Mouse (Mus musculus) C2C12 (cell line): ENCODE data around the gene Aqp1. TPM values are rescaled to one million over a fixed set of nuclear protein-coding genes. Genes with fewer than 3 reads are reported as not detected.
A peak's percentile ranks its signal among the peaks of the same experiment; 100 is the strongest.

Experiments used
- H3K27me3 ChIP-seq: one replicate; pipeline ENCODE4 v1.6.1; 2011; ENCODE audit not compliant: control insufficient read depth, insufficient read depth, insufficient read length
- H3K36me3 ChIP-seq: one replicate; pipeline ENCODE4 v1.6.1; 2011; ENCODE audit not compliant: control insufficient read depth, insufficient read depth
- H3K4me3 ChIP-seq: one replicate; pipeline ENCODE4 v1.5.1; 2011; ENCODE audit warnings: mild to moderate bottlenecking, control low read depth; ENCODE audit not compliant: poor library complexity, insufficient read depth, severe bottlenecking
- H3K79me2 ChIP-seq: one replicate; pipeline ENCODE4 v1.6.1; 2011; ENCODE audit not compliant: control insufficient read depth, insufficient read depth
- H3K79me3 ChIP-seq: one replicate; pipeline ENCODE4 v1.6.1; 2011; ENCODE audit warnings: low read depth, control low read depth
- H3ac ChIP-seq: one replicate; pipeline ENCODE3; 2011; ENCODE audit warnings: low read depth; ENCODE audit not compliant: control insufficient read depth, insufficient read length
- CEBPB ChIP-seq: IDR thresholded peaks from one replicate; pipeline ENCODE4 v1.6.1; 2011; ENCODE audit warnings: low read depth, mild to moderate bottlenecking, control low read depth, moderate library complexity
- CTCF ChIP-seq: IDR thresholded peaks from one replicate; pipeline ENCODE4 v1.5.1; 2011; ENCODE audit not compliant: control insufficient read depth, insufficient read depth, insufficient read length
- FOSL1 ChIP-seq: IDR thresholded peaks from one replicate; pipeline ENCODE4 v1.8.0; 2011; ENCODE audit warnings: mild to moderate bottlenecking, low read length; ENCODE audit not compliant: poor library complexity, insufficient read depth, severe bottlenecking
- MAX ChIP-seq: IDR thresholded peaks from one replicate; pipeline ENCODE4 v1.6.1; 2011; ENCODE audit warnings: mild to moderate bottlenecking, control low read depth
- MYOD1 ChIP-seq: IDR thresholded peaks from one replicate; pipeline ENCODE4 v1.6.1; 2011; ENCODE audit warnings: low read depth; ENCODE audit not compliant: control insufficient read depth, insufficient read length
- MYOG ChIP-seq: IDR thresholded peaks from one replicate; pipeline ENCODE4 v1.6.1; 2011; ENCODE audit not compliant: control insufficient read depth, insufficient read length; ENCODE audit errors: extremely low read depth
- USF1 ChIP-seq: IDR thresholded peaks from one replicate; pipeline ENCODE4 v1.6.1; 2011; ENCODE audit warnings: low read depth, mild to moderate bottlenecking, control low read depth, moderate library complexity
- polyA plus RNA-seq: library from polyadenylated mRNA; unstranded; fragments of >200 nt; fragmentation: generic; extraction: Trizol; gene quantifications from one replicate; pipeline ENCODE4 v1.2.1, GENCODE M21; 2012; ENCODE audit warnings: missing spikeins

Gene Aqp1
- polyA plus RNA-seq, 1 experiment = 206 TPM

GRCm38 (mm10) chr6:55332773-55333109 is 3.5 kb upstream of the Aqp1 start:
- TF ChIP-seq FOSL1 = no peak
- no peak for TF ChIP-seq MAX
- no peak for TF ChIP-seq MYOG
- no peak for TF ChIP-seq CEBPB
- TF ChIP-seq USF1 = no peak
- no peak for TF ChIP-seq MYOD1
- no peak for TF ChIP-seq CTCF
- H3K79me3 ChIP-seq = peaks cover 10% of the 10 kb centered on the region
- peaks cover 15% of the 10 kb centered on the region for H3K79me2 ChIP-seq

GRCm38 (mm10) chr6:55337242-55337641 is 1.0 kb downstream of the Aqp1 start:
- Histone ChIP-seq H3K36me3 (peaks cover 16% of the 10 kb centered on the region), H3K27me3 (no peaks in the 10 kb centered on the region), H3ac (peak overlapping the region; percentile 83), H3K79me2 (peaks cover 58% of the 10 kb centered on the region), H3K79me3 (peaks cover 40% of the 10 kb centered on the region), H3K4me3 (peak overlapping the region; percentile 51)
- TF ChIP-seq MYOG (no peak), CTCF (no peak), FOSL1 (no peak), CEBPB (no peak), USF1 (no peak), MAX (no peak), MYOD1 (no peak)

More at GRCm38 (mm10) chr6:55332773-55333109, 3.5 kb upstream of the Aqp1 start:
- Histone ChIP-seq H3K27me3 (no peaks in the 10 kb centered on the region), H3ac (no peak overlapping the region), H3K4me3 (no peak overlapping the region), H3K36me3 (no peaks in the 10 kb centered on the region)

GRCm38 (mm10) chr6:55338077-55338476 is 1.8 kb downstream of the Aqp1 start:
- H3K27me3 ChIP-seq = no peaks in the 10 kb centered on the region
- H3K4me3 ChIP-seq = peak overlapping the region; percentile 51
- TF ChIP-seq MYOD1 (no peak), CTCF (no peak), CEBPB (no peak), FOSL1 (no peak), USF1 (no peak), MAX (no peak), MYOG (no peak)
- peaks cover 66% of the 10 kb centered on the region for H3K79me2 ChIP-seq
- H3K79me3 ChIP-seq = peaks cover 47% of the 10 kb centered on the region
- H3K36me3 ChIP-seq = peaks cover 25% of the 10 kb centered on the region
- H3ac ChIP-seq = peak overlapping the region; percentile 83

DNA sequence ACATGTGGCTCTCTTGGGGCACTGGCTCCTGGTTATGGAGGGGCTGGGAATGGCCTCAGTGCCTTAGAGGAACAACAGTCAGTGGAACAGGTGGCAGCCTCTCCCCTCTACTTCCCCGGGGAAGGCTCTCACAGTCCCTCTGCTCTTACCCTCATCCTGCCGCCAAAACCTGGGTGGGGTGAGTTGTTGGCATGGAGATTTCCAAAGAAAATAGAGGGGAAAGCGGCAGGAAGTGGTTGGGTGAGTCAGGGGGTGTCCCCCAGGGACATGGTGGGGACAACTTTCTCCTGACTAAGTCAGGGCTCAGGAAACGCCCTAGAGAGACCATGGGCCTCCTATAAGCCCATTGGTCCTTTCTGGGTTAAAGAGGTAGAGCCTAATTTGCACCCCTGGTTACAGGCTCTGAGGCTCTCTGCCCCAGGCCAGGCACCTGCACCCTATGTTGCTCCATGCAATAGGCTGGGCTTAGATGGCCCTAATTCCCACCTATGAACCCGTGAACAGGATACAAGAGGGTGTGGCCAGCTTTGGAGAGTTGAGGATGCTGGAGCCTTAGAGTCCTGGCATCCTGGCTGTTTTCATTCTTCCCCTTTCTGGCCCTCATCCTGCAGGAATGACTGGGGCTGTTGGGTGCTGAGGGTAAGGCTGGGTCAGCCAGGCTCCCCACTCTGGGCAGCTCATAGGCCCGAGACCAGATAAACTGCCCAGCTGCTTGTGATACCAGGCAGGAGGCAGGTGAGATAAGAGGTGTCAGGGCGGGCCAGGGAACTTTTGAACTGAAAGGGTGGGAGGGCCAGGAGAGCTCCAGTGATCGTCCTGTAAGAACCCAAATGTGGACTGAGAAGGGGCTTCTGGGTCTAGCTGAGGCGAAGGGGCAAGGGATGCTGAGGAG is 2.9 kb downstream of the Aqp1 start:
- Histone ChIP-seq H3K79me2 (peaks cover 77% of the 10 kb centered on the region), H3K27me3 (no peaks in the 10 kb centered on the region), H3K36me3 (peaks cover 36% of the 10 kb centered on the region), H3ac (peak overlapping the region; percentile 83), H3K4me3 (peak overlapping the region; percentile 51), H3K79me3 (peaks cover 50% of the 10 kb centered on the region)
- TF ChIP-seq MYOD1 (peak; percentile 87), MAX (no peak), FOSL1 (peak; percentile 87)

GRCm38 (mm10) chr6:55341688-55342087 is 5.5 kb downstream of the Aqp1 start:
- H3K36me3 ChIP-seq = peaks cover 47% of the 10 kb centered on the region
- H3K79me2 ChIP-seq = peaks cover 81% of the 10 kb centered on the region

DNA sequence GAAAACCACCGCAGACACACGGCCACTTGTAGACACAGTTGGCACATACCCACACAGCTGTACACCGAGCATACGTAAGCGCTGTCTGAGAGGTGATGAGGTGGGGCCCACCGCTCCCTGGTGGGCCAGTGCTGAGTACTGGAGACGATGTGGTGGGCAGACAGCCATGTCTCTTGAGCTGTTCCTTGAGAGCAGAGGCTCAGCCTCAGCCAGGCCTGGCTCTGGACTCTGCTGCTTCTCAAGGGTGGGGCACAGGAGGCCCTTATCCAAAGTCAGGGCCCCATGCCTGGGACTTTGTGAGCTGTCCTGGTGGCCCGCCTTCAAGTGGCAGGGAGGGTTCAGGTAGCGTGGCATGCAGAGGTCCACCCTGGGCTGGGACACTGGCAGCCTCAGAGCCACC is 6.1 kb downstream of the Aqp1 start:
- H3K4me3 ChIP-seq = no peak overlapping the region
- TF ChIP-seq MYOD1 (no peak), CTCF (no peak), FOSL1 (no peak), CEBPB (no peak), MAX (no peak), USF1 (no peak), MYOG (no peak)
- H3K36me3 ChIP-seq = peaks cover 52% of the 10 kb centered on the region
- no peaks in the 10 kb centered on the region for H3K27me3 ChIP-seq
- peaks cover 43% of the 10 kb centered on the region for H3K79me3 ChIP-seq
- peaks cover 75% of the 10 kb centered on the region for H3K79me2 ChIP-seq
- no peak overlapping the region for H3ac ChIP-seq

More at GRCm38 (mm10) chr6:55341688-55342087, 5.5 kb downstream of the Aqp1 start:
- H3K79me3 ChIP-seq = peaks cover 50% of the 10 kb centered on the region
- no peak overlapping the region for H3K4me3 ChIP-seq
- no peaks in the 10 kb centered on the region for H3K27me3 ChIP-seq
- no peak overlapping the region for H3ac ChIP-seq
- TF ChIP-seq MYOD1 = no peak
- no peak for TF ChIP-seq CTCF
- TF ChIP-seq FOSL1 = no peak
- no peak for TF ChIP-seq USF1
- no peak for TF ChIP-seq CEBPB
- TF ChIP-seq MYOG = no peak
- TF ChIP-seq MAX = no peak
